Mouse (Mus musculus) forebrain, postnatal 0 days (tissue): ENCODE results near the gene Ice1. TPM values are rescaled to one million over a fixed set of nuclear protein-coding genes. Genes with fewer than 3 reads are reported as not detected.
A peak's percentile ranks its signal among the peaks of the same experiment; 100 is the strongest.

Source experiments
- ATAC-seq: fragments of 200-750 bp; cut with Nextera tagmentation; 2 replicates; pipeline ENCODE4 v1.8.0; 2017; ENCODE audit warnings: mild to moderate bottlenecking, moderate library complexity
- DNase-seq: peaks from one replicate; pipeline ENCODE4 v3.0.0-alpha.2; 2015
- H3K27ac ChIP-seq: fragments of 300-500 bp; sonication (generic); 2 replicates; pipeline ENCODE4 v1.5.1; 2014; ENCODE audit warnings: low read depth, mild to moderate bottlenecking, antibody characterized with exemption, low read length, moderate library complexity, mixed read lengths
- H3K27me3 ChIP-seq: fragments of 300-500 bp; sonication (generic); 2 replicates; pipeline ENCODE4 v1.6.1; 2014; ENCODE audit warnings: mild to moderate bottlenecking, low read length, mixed read lengths; ENCODE audit not compliant: insufficient read depth
- H3K36me3 ChIP-seq: fragments of 300-500 bp; sonication (generic); 2 replicates; pipeline ENCODE4 v1.6.1; 2014; ENCODE audit warnings: mild to moderate bottlenecking, moderate library complexity; ENCODE audit not compliant: insufficient read depth
- H3K4me1 ChIP-seq: fragments of 300-500 bp; sonication (generic); 2 replicates; pipeline ENCODE4 v1.6.1; 2014; ENCODE audit warnings: antibody characterized with exemption; ENCODE audit not compliant: insufficient read depth
- H3K4me2 ChIP-seq: fragments of 300-500 bp; sonication (generic); 2 replicates; pipeline ENCODE4 v1.6.1; 2014; ENCODE audit warnings: low read depth, mild to moderate bottlenecking, moderate library complexity
- H3K4me3 ChIP-seq: fragments of 300-500 bp; sonication (generic); 2 replicates; pipeline ENCODE4 v1.5.1; 2014; ENCODE audit warnings: low read depth, low read length, mixed read lengths
- H3K9ac ChIP-seq: fragments of 300-500 bp; sonication (generic); 2 replicates; pipeline ENCODE4 v1.6.1; 2014; ENCODE audit warnings: mild to moderate bottlenecking
- H3K9me3 ChIP-seq: fragments of 300-500 bp; sonication (generic); 2 replicates; pipeline ENCODE4 v1.6.1; 2016; ENCODE audit warnings: low read length
- CTCF ChIP-seq: sonication (generic); IDR thresholded peaks from 2 replicates; pipeline ENCODE4 v1.5.1; 2016; ENCODE audit warnings: antibody characterized with exemption, control low read depth, low read depth
- WGBS: fragments of 180-500 bp; shearing (Covaris S2); extraction: QIAGEN DNeasy Blood & Tissue Kit; methylation state at CpG from one replicate; pipeline ENCODE4 v1.1.7; 2014; 5-methylcytosine and 5-hydroxymethylcytosine counted together
- polyA plus RNA-seq: library from polyadenylated mRNA; unstranded; fragments of >200 nt; fragmentation: Nextera tagmentation; extraction: Ambion mirVana; gene quantifications from 2 replicates; pipeline ENCODE4 v1.2.1, GENCODE M21; 2015
- total RNA-seq: library from RNA; depleted of rRNA; stranded (reverse); fragments of >200 nt; gene quantifications from 2 replicates; pipeline ENCODE4 v1.2.3, GENCODE M21; 2014

The Ice1 gene
- total and polyA plus RNA-seq, 2 experiments from 2014 or later = 21.0 to 82.5 TPM

DNA sequence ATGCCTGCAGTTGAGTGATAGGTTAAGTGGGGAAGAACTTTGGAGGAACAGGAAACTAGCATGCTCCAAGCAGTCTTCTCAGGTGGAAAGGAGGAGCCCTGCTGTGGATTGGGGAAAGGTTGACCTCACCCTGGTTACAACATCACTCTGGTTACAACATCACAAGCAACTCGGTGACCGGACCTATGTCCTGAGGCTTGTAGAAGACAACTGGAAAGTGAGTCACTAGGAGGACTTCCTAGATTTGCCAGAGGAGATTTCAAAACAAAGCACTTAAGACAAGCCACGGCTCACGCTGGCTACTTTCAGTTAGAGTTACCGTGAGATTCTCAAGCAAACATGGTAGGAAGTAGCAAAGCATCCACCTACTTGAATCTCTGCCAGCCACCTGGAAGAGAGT is 3.9 kb upstream of the Ice1 start:
- DNase-seq (no peak), ATAC-seq (no peak)
- H3K27me3 ChIP-seq = no peaks in the 10 kb centered on the region
- peaks cover 4% of the 10 kb centered on the region; the same call in 1 of the 2 replicates for H3K4me1 ChIP-seq
- no peak for TF ChIP-seq CTCF
- H3K9ac ChIP-seq = no peak overlapping the region
- no peak overlapping the region for H3K27ac ChIP-seq
- H3K4me3 ChIP-seq = no peak overlapping the region
- no peaks in the 10 kb centered on the region for H3K36me3 ChIP-seq
- no peak overlapping the region for H3K4me2 ChIP-seq
- H3K9me3 ChIP-seq = no peaks in the 10 kb centered on the region
- WGBS = 87% methylated on average over 5 of the region's 5 CpGs

- WGBS = 74% methylated on average over 3 of the region's 3 CpGs
- no peak for ATAC-seq
- DNase-seq = no peak
Measured at GRCm38 (mm10) chr13:70639639-70640038, 2.2 kb upstream of the Ice1 start.

GRCm38 (mm10) chr13:70637662-70638291 is 343 bp upstream of the Ice1 start:
- ATAC-seq = peak; percentile 96
- Histone ChIP-seq H3K4me3 (peak overlapping the region; percentile 83), H3K9me3 (no peaks in the 10 kb centered on the region), H3K36me3 (no peaks in the 10 kb centered on the region), H3K9ac (peak overlapping the region; percentile 85), H3K27me3 (no peaks in the 10 kb centered on the region), H3K4me2 (peak overlapping the region; percentile 79), H3K27ac (peak overlapping the region; percentile 93), H3K4me1 (peaks cover 13% of the 10 kb centered on the region; the same call in 1 of the 2 replicates)
- TF ChIP-seq CTCF = peak; percentile 78
- DNase-seq = peak; percentile 99
- WGBS = under 1% methylated on average over 42 of the region's 42 CpGs

More at GRCm38 (mm10) chr13:70639639-70640038, 2.2 kb upstream of the Ice1 start:
- Histone ChIP-seq H3K4me2 (no peak overlapping the region), H3K9ac (no peak overlapping the region), H3K9me3 (no peaks in the 10 kb centered on the region), H3K36me3 (no peaks in the 10 kb centered on the region), H3K4me1 (peaks cover 13% of the 10 kb centered on the region; the same call in 1 of the 2 replicates), H3K27me3 (no peaks in the 10 kb centered on the region), H3K27ac (no peak overlapping the region), H3K4me3 (no peak overlapping the region)
- TF ChIP-seq CTCF = no peak

GRCm38 (mm10) chr13:70636706-70637105 is 728 bp downstream of the Ice1 start:
- peak overlapping the region; percentile 93 for H3K27ac ChIP-seq

DNA sequence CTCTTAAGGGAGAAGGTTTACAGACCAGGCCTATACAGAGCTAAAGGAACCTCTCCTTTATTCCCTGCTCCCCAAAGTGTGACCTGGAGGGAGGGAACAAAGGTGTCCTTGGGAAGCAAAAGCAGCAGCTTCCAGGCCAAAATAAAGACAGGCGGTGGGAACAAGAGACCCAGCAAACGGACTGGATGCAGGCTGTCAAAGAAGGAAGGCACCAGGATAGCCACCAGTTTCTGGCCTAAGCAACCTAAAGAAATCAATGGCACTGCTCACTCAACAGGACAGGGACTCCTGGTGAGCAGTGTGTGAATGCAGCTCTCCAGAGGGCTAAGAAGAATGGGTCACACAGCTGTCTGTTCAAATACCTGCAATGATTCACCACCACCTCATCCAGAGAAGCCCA is 1.8 kb downstream of the Ice1 start:
- ATAC-seq = no peak
- no peak overlapping the region for H3K27ac ChIP-seq
- peaks cover 13% of the 10 kb centered on the region; the same call in 1 of the 2 replicates for H3K4me1 ChIP-seq
- no peak overlapping the region for H3K4me3 ChIP-seq
- H3K36me3 ChIP-seq = no peaks in the 10 kb centered on the region
- no peaks in the 10 kb centered on the region for H3K9me3 ChIP-seq
- H3K9ac ChIP-seq = no peak overlapping the region
- H3K4me2 ChIP-seq = no peak overlapping the region
- TF ChIP-seq CTCF = no peak
- H3K27me3 ChIP-seq = no peaks in the 10 kb centered on the region
- no peak for DNase-seq
- 56% methylated on average over 2 of the region's 2 CpGs for WGBS

More at GRCm38 (mm10) chr13:70636706-70637105, 728 bp downstream of the Ice1 start:
- no peak for TF ChIP-seq CTCF
- DNase-seq = no peak
- Histone ChIP-seq H3K4me3 (peak overlapping the region; percentile 83), H3K27me3 (no peaks in the 10 kb centered on the region), H3K9me3 (no peaks in the 10 kb centered on the region), H3K36me3 (no peaks in the 10 kb centered on the region), H3K4me1 (peaks cover 13% of the 10 kb centered on the region; the same call in 1 of the 2 replicates), H3K9ac (peak overlapping the region; percentile 85), H3K4me2 (peak overlapping the region; percentile 79)
- 27% methylated on average over 10 of the region's 10 CpGs for WGBS
- ATAC-seq = no peak

DNA sequence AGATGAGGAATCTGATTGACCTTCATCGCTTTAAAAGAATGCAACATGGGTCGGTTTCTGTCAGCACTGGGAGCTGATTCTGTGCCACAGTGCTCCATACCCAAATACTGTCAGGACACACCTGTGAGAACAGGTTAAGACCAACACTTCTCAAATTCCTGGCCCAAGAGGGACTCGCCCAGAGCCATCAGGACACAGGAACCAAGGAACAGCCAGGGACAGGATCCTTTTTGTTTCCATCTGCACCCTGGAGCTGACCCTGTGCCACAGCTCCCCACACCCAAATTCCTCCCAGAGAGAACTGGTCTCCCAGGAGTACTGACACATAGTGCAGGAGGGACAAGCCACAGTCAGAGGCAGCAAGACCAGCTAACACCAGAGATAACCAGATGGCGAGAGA is 11.0 kb downstream of the Ice1 start:
- Histone ChIP-seq H3K4me2 (no peak overlapping the region), H3K4me3 (no peak overlapping the region), H3K9ac (no peak overlapping the region), H3K9me3 (no peaks in the 10 kb centered on the region), H3K27ac (no peak overlapping the region), H3K4me1 (no peaks in the 10 kb centered on the region), H3K27me3 (no peaks in the 10 kb centered on the region), H3K36me3 (0 out of 2 replicates have a peak, but pooled peaks cover 3% of the 10 kb centered on the region)
- TF ChIP-seq CTCF = no peak
- 93% methylated on average over 4 of the region's 4 CpGs for WGBS
- ATAC-seq = no peak
- no peak for DNase-seq

- no peak for TF ChIP-seq CTCF
- no peaks in the 10 kb centered on the region for H3K27me3 ChIP-seq
- 74% methylated on average over 1 of the region's 1 CpGs for whole genome bisulfite sequencing
Measured at GRCm38 (mm10) chr13:70625665-70626064, 11.8 kb downstream of the Ice1 start.

More at GRCm38 (mm10) chr13:70625665-70626064, 11.8 kb downstream of the Ice1 start:
- Histone ChIP-seq H3K36me3 (0 out of 2 replicates have a peak, but pooled peaks cover 3% of the 10 kb centered on the region), H3K9me3 (no peaks in the 10 kb centered on the region), H3K27ac (no peak overlapping the region), H3K4me3 (no peak overlapping the region), H3K4me2 (no peak overlapping the region), H3K9ac (no peak overlapping the region), H3K4me1 (no peaks in the 10 kb centered on the region)
- DNase-seq = no peak
- no peak for ATAC-seq
